Mouse (Mus musculus) cerebellum, adult 2 months (tissue): Measurements from ENCODE around the gene Vwa5b1.

Experiments used
- CTCF ChIP-seq: fragments of 200-500 bp; IDR thresholded peaks from 2 replicates; pipeline ENCODE4 v1.5.1; 2011; ENCODE audit warnings: low read depth, mild to moderate bottlenecking, control low read depth, low read length, moderate library complexity, borderline replicate concordance; ENCODE audit not compliant: insufficient read depth
- POLR2A ChIP-seq: fragments of 200-500 bp; IDR thresholded peaks from 2 replicates; pipeline ENCODE4 v1.6.1; 2011; ENCODE audit warnings: low read length, control low read depth, borderline replicate concordance; ENCODE audit not compliant: insufficient read depth

- no peak for TF ChIP-seq POLR2A
- TF ChIP-seq CTCF: no peak
Measured at GRCm38 (mm10) chr4:138682760-138683159, 47.1 kb upstream of the Vwa5b1 start.
